Mouse (Mus musculus): ENCODE measurements at regions not wholly inside any gene's neighbourhood (a gene's known extent, or its start where the extent isn't known, plus 50 kb on each side); places are given as distances from the start of the nearest gene placed in this dataset.

GRCm38 (mm10) chr3:144023058-144023457 is 182.0 kb downstream of the Lmo4 start:
- no peak for ATAC-seq
- H3K4me1 ChIP-seq (ENCODE audit: control insufficient read depth, insufficient read depth, low read length): no peaks in the 10 kb centered on the region
- WGBS: 84% methylated on average over 3 of the region's 3 CpGs

GRCm38 (mm10) chr3:144021969-144022368 is 183.1 kb downstream of the Lmo4 start:
- no peak overlapping the region for H3K9ac ChIP-seq (ENCODE audit: low read depth, low read length)
- H3K27me3 ChIP-seq (ENCODE audit: control insufficient read depth, insufficient read depth, low read depth, low read length): no peaks in the 10 kb centered on the region
- WGBS: 92% methylated on average over 5 of the region's 5 CpGs
- H3K9me3 ChIP-seq (replicated peaks; ENCODE audit: control insufficient read depth, low read length, poor library complexity, severe bottlenecking): no peaks in the 10 kb centered on the region
- H3K27ac ChIP-seq (ENCODE audit: low read length): no peak overlapping the region
- no peaks in the 10 kb centered on the region for H3K4me1 ChIP-seq (ENCODE audit: control insufficient read depth, insufficient read depth, low read length)
- H3K4me2 ChIP-seq (ENCODE audit: low read length): no peak overlapping the region
- no peak for ATAC-seq
- H3K36me3 ChIP-seq (ENCODE audit: control insufficient read depth, insufficient read depth, low read length): no peaks in the 10 kb centered on the region
- no peak overlapping the region for H3K4me3 ChIP-seq (ENCODE audit: low read depth, low read length)

More at GRCm38 (mm10) chr3:144023058-144023457, 182.0 kb downstream of the Lmo4 start:
- Histone ChIP-seq H3K9ac (ENCODE audit: low read depth, low read length) (no peak overlapping the region), H3K4me3 (ENCODE audit: low read depth, low read length) (no peak overlapping the region), H3K36me3 (ENCODE audit: control insufficient read depth, insufficient read depth, low read length) (no peaks in the 10 kb centered on the region), H3K27me3 (ENCODE audit: control insufficient read depth, insufficient read depth, low read depth, low read length) (no peaks in the 10 kb centered on the region), H3K4me2 (ENCODE audit: low read length) (no peak overlapping the region), H3K9me3 (replicated peaks; ENCODE audit: control insufficient read depth, low read length, poor library complexity, severe bottlenecking) (no peaks in the 10 kb centered on the region), H3K27ac (ENCODE audit: low read length) (no peak overlapping the region)

- Histone ChIP-seq H3K4me1 (ENCODE audit: control insufficient read depth, insufficient read depth, low read length) (no peaks in the 10 kb centered on the region), H3K4me2 (ENCODE audit: low read length) (no peak overlapping the region), H3K27ac (ENCODE audit: low read length) (no peak overlapping the region), H3K9me3 (replicated peaks; ENCODE audit: control insufficient read depth, low read length, poor library complexity, severe bottlenecking) (no peaks in the 10 kb centered on the region), H3K9ac (ENCODE audit: low read depth, low read length) (no peak overlapping the region), H3K27me3 (ENCODE audit: control insufficient read depth, insufficient read depth, low read depth, low read length) (no peaks in the 10 kb centered on the region), H3K36me3 (ENCODE audit: control insufficient read depth, insufficient read depth, low read length) (no peaks in the 10 kb centered on the region), H3K4me3 (ENCODE audit: low read depth, low read length) (no peak overlapping the region)
- ATAC-seq: no peak
- WGBS: 78% methylated on average over 8 of the region's 8 CpGs
Measured at GRCm38 (mm10) chr3:144020189-144020940, 184.7 kb downstream of the Lmo4 start.

- Histone ChIP-seq H3K9ac (ENCODE audit: low read depth, low read length) (no peak overlapping the region), H3K4me3 (ENCODE audit: low read depth, low read length) (no peak overlapping the region), H3K36me3 (ENCODE audit: control insufficient read depth, insufficient read depth, low read length) (no peaks in the 10 kb centered on the region), H3K27me3 (ENCODE audit: control insufficient read depth, insufficient read depth, low read depth, low read length) (no peaks in the 10 kb centered on the region), H3K9me3 (replicated peaks; ENCODE audit: control insufficient read depth, low read length, poor library complexity, severe bottlenecking) (no peaks in the 10 kb centered on the region), H3K4me1 (ENCODE audit: control insufficient read depth, insufficient read depth, low read length) (no peaks in the 10 kb centered on the region), H3K4me2 (ENCODE audit: low read length) (no peak overlapping the region), H3K27ac (ENCODE audit: low read length) (no peak overlapping the region)
- no peak for ATAC-seq
- WGBS: 96% methylated on average over 2 of the region's 2 CpGs
Measured at GRCm38 (mm10) chr3:144019293-144019692, 185.7 kb downstream of the Lmo4 start.

- Histone ChIP-seq H3K4me2 (ENCODE audit: low read length) (no peak overlapping the region), H3K27ac (ENCODE audit: low read length) (no peak overlapping the region), H3K36me3 (ENCODE audit: control insufficient read depth, insufficient read depth, low read length) (no peaks in the 10 kb centered on the region), H3K4me3 (ENCODE audit: low read depth, low read length) (no peak overlapping the region), H3K9ac (ENCODE audit: low read depth, low read length) (no peak overlapping the region), H3K27me3 (ENCODE audit: control insufficient read depth, insufficient read depth, low read depth, low read length) (no peaks in the 10 kb centered on the region), H3K4me1 (ENCODE audit: control insufficient read depth, insufficient read depth, low read length) (no peaks in the 10 kb centered on the region; the same call in 1 of the 2 replicates), H3K9me3 (replicated peaks; ENCODE audit: control insufficient read depth, low read length, poor library complexity, severe bottlenecking) (no peaks in the 10 kb centered on the region)
- no peak for ATAC-seq
- 83% methylated on average over 4 of the region's 4 CpGs for WGBS
Measured at GRCm38 (mm10) chr3:144018559-144018958, 186.5 kb downstream of the Lmo4 start.

GRCm38 (mm10) chr3:144015236-144015635 is 189.8 kb downstream of the Lmo4 start:
- H3K4me3 ChIP-seq (ENCODE audit: low read depth, low read length): no peak overlapping the region
- no peaks in the 10 kb centered on the region for H3K27me3 ChIP-seq (ENCODE audit: control insufficient read depth, insufficient read depth, low read depth, low read length)
- no peak overlapping the region for H3K4me2 ChIP-seq (ENCODE audit: low read length)
- 95% methylated on average over 3 of the region's 3 CpGs for WGBS
- no peak overlapping the region for H3K27ac ChIP-seq (ENCODE audit: low read length)
- no peak for ATAC-seq
- no peaks in the 10 kb centered on the region for H3K36me3 ChIP-seq (ENCODE audit: control insufficient read depth, insufficient read depth, low read length)
- no peak overlapping the region for H3K9ac ChIP-seq (ENCODE audit: low read depth, low read length)
- no peaks in the 10 kb centered on the region for H3K9me3 ChIP-seq (replicated peaks; ENCODE audit: control insufficient read depth, low read length, poor library complexity, severe bottlenecking)
- H3K4me1 ChIP-seq (ENCODE audit: control insufficient read depth, insufficient read depth, low read length): peaks cover 3% of the 10 kb centered on the region; the same call in 1 of the 2 replicates

- Histone ChIP-seq H3K4me3 (ENCODE audit: low read depth, low read length) (no peak overlapping the region), H3K36me3 (ENCODE audit: control insufficient read depth, insufficient read depth, low read length) (no peaks in the 10 kb centered on the region), H3K9ac (ENCODE audit: low read depth, low read length) (no peak overlapping the region), H3K9me3 (replicated peaks; ENCODE audit: control insufficient read depth, low read length, poor library complexity, severe bottlenecking) (no peaks in the 10 kb centered on the region), H3K27ac (ENCODE audit: low read length) (no peak overlapping the region), H3K4me1 (ENCODE audit: control insufficient read depth, insufficient read depth, low read length) (peaks cover 3% of the 10 kb centered on the region; the same call in 1 of the 2 replicates), H3K4me2 (ENCODE audit: low read length) (no peak overlapping the region), H3K27me3 (ENCODE audit: control insufficient read depth, insufficient read depth, low read depth, low read length) (no peaks in the 10 kb centered on the region)
- peak; percentile 53; the same call in 1 of the 2 replicates for ATAC-seq
- 34% methylated on average over 8 of the region's 8 CpGs for WGBS
Measured at GRCm38 (mm10) chr3:144013481-144014125, 191.4 kb downstream of the Lmo4 start.

- H3K4me3 ChIP-seq (ENCODE audit: low read depth, low read length): no peak overlapping the region
- H3K9ac ChIP-seq (ENCODE audit: low read depth, low read length): no peak overlapping the region
- ATAC-seq: peak; percentile 43; the same call in 1 of the 2 replicates
- no peaks in the 10 kb centered on the region for H3K9me3 ChIP-seq (replicated peaks; ENCODE audit: control insufficient read depth, low read length, poor library complexity, severe bottlenecking)
- H3K27me3 ChIP-seq (ENCODE audit: control insufficient read depth, insufficient read depth, low read depth, low read length): no peaks in the 10 kb centered on the region
- no peak overlapping the region for H3K4me2 ChIP-seq (ENCODE audit: low read length)
- no peaks in the 10 kb centered on the region for H3K36me3 ChIP-seq (ENCODE audit: control insufficient read depth, insufficient read depth, low read length)
- no peak overlapping the region for H3K27ac ChIP-seq (ENCODE audit: low read length)
- H3K4me1 ChIP-seq (ENCODE audit: control insufficient read depth, insufficient read depth, low read length): peaks cover 3% of the 10 kb centered on the region; the same call in 1 of the 2 replicates
- 59% methylated on average over 6 of the region's 6 CpGs for WGBS
Measured at GRCm38 (mm10) chr3:144012820-144013219, 192.2 kb downstream of the Lmo4 start.

- H3K36me3 ChIP-seq (ENCODE audit: control insufficient read depth, insufficient read depth, low read length): no peaks in the 10 kb centered on the region
- H3K27me3 ChIP-seq (ENCODE audit: control insufficient read depth, insufficient read depth, low read depth, low read length): no peaks in the 10 kb centered on the region
- H3K9ac ChIP-seq (ENCODE audit: low read depth, low read length): no peak overlapping the region
- no peak overlapping the region for H3K4me2 ChIP-seq (ENCODE audit: low read length)
- no peak for ATAC-seq
- no peaks in the 10 kb centered on the region for H3K9me3 ChIP-seq (replicated peaks; ENCODE audit: control insufficient read depth, low read length, poor library complexity, severe bottlenecking)
- 76% methylated on average over 3 of the region's 3 CpGs for WGBS
- H3K27ac ChIP-seq (ENCODE audit: low read length): no peak overlapping the region
- peaks cover 3% of the 10 kb centered on the region; the same call in 1 of the 2 replicates for H3K4me1 ChIP-seq (ENCODE audit: control insufficient read depth, insufficient read depth, low read length)
- H3K4me3 ChIP-seq (ENCODE audit: low read depth, low read length): no peak overlapping the region
Measured at GRCm38 (mm10) chr3:144012173-144012572, 192.8 kb downstream of the Lmo4 start.
